Mouse (Mus musculus) frontal cortex, adult (tissue): Measurements from ENCODE around the gene Orai3.
A peak's percentile ranks its signal among the peaks of the same experiment; 100 is the strongest.
"Not testable (repeated sequence)": the region's sequence is repeated elsewhere in the genome, so short reads cannot be mapped to it uniquely, and the experiment has no call there.

ENCODE experiments used
- ATAC-seq: cut with Nextera tagmentation; 2 replicates; pipeline ENCODE4 v1.9.2; 2017; ENCODE audit warnings: mild to moderate bottlenecking, moderate library complexity, mixed read lengths; ENCODE audit not compliant: low TSS enrichment

Gene Orai3

DNA sequence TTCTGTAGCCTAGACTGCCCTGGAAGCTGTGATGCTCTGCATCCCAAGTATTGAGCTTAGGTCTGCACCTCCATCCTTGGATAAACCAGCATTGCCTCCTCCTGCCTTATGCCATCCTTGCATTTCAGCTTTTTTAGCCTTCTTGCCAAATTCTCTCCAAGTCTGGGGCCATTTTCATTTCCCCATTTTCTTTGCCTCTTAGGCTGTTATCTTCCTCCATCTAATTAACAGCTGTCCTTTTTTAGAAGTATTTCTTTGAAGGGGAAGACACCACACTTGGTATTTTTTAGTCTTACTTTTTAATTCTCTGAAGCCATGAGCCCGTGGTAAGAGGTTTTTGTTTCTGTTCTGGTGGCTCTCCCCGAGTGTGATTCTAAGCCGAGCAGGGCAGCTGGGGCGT lies 6.0 kb upstream of the Orai3 start:
- no peak for ATAC-seq

- ATAC-seq, result no peak
Observed at GRCm38 (mm10) chr7:127765756-127766155, 3.9 kb upstream of the Orai3 start.

GRCm38 (mm10) chr7:127766851-127767609 lies 2.6 kb upstream of the Orai3 start:
- ATAC-seq, result no peak

DNA sequence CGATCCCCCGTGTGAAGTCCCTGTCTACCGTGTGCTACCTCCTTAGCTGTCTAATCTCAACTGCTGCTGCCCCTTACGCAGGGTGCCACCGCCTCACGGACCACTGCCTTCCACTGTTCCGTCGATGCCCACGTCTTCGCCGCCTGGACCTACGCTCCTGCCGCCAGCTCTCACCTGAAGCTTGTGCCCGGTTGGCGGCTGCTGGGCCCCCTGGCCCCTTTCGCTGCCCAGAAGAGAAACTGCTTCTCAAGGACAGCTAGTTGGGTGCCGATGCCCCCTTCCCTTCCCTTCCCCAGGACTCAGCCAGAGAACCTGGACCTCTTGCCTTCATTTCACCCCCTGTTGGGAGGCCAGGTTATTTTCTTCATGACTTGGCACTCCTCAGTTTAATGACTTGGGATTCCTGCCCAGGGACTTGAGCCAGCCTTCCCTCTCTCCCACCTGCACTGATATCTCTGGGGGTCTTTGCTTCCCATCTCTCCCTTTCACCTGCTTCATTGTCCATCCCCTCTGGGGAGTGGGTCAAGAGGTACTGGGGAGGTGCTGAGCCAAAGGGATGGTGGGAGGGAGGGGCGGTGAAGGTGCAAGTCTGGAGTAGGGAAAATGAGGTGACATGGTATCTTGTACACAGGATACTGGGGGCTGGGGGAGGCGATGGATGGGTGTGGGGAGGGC lies 1.8 kb upstream of the Orai3 start:
- no peak for ATAC-seq

DNA sequence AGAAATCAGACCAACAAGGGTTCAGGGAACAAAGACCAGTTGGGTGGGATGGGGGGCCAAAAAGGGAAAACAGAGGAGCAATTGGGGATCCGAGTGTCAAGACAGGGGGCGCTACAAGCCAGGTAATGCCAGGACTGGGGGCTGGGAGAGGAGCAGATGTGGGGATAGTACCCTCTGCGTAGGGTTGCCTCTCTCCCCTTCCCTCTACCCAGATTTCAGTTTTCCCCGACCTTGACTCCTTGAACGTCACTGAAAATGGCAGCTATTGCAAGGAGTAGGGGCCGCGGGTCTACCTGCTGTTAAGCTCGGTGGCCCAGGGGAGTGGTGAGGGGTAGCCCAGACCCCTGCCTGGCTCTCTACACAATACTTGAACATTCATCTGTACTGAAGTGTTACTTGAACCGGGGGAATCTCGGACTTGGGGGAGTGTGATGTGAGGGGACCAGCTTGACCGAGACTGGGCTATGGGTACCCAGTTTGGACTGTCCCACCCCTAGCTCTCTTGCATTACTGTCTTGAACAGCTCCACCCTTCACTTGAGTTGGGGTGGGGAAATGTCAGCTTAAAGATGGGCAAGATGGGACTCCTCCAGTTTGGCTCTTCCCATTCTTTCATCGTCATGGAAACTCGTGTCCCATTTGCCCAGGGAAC lies 1.1 kb upstream of the Orai3 start:
- ATAC-seq, result no peak

DNA sequence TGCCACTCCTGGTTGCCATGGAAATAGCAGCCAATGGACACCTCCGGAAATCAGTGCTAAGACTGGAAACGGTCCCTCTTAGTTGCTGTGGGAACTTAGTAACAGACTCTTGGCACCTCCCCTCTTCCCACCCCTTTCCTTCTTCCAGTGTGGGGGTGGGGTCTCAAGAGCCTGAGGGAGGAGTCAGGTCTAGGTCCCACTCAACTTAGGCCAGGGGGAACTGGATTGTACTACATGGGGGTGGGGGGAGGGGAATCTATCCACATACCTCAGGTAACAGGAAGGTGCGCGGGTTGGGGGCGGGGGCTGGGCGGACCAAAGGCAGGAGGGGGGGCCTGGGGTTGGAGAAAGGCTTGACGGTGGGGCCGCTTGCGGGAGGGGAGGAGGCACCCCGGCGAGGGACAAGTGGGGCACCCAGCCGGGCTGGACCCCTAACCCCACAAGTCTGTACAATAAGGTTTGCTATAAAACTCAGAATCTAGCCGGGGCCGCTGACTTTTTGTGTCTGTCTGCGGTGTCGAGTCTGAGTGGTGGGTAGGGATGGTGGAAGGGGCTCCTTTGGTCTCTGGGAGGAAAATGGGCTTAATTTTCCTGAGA lies 520 bp upstream of the Orai3 start:
- peak; percentile 85 for ATAC-seq

- ATAC-seq, result peak; percentile 0; the same call in 1 of the 2 replicates
Observed at GRCm38 (mm10) chr7:127770039-127770905, 657 bp downstream of the Orai3 start.

GRCm38 (mm10) chr7:127771262-127771661 lies 1.6 kb downstream of the Orai3 start:
- ATAC-seq, result peak; percentile 31

GRCm38 (mm10) chr7:127772080-127772479 lies 2.5 kb downstream of the Orai3 start:
- ATAC-seq, result no peak

GRCm38 (mm10) chr7:127772557-127772956 lies 2.9 kb downstream of the Orai3 start:
- no peak for ATAC-seq

GRCm38 (mm10) chr7:127773664-127774384 lies 4.2 kb downstream of the Orai3 start:
- ATAC-seq, result no peak

DNA sequence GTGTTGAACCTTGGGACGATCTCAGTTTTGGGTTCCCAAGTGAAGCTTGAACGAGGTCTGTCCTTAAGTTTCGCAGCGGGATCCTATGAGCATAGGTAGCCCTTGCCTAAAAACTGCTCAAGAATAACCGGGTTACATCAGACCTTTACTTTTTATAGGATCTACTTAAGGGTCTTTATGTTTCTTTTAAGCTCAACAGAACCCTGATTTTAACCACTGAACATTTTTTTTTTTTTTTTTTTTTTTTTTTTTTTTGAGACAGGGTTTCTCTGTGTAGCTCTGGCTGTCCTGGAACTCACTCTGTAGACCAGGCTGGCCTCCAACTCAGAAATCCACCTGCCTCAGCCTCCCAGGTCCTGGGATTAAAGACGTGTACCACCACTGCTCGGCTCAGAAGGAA lies 6.2 kb downstream of the Orai3 start:
- ATAC-seq, result not testable (repeated sequence)

- peak; percentile 56 for ATAC-seq
Observed at GRCm38 (mm10) chr7:127776426-127776825, 6.8 kb downstream of the Orai3 start, which contains the start of gene Setd1a. TSS of gene Setd1a (plus strand) at chr7:127776670.

DNA sequence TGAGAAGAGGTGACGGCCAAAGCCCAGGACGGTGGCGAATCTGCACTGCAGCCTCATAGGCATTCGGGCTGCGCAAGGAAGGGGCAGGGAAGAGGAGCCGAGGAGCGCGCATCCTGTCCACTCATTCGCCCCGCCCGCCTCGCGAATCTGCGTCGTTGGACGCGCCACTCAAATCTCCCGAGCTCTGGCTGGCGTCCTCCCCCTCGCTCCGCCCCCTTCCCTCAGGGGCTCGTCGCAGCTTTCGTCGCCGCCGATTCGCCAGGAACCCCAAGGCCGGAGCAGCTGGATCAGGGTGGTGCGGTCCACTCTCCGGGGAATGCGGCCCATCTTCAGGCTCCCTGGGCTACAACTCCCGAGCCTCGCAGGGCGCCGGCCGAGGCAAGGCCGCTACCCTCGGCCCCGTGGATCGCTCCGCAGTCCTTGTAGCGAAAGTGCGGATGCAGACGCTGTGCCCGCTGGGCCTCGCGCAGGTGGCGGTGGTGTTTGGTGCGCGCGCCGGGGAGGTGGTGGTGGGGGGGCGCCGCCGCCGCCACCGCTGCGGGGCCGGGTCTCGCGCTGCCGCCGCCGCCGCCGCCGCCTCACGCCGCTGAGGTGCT lies 7.4 kb downstream of the Orai3 start:
- ATAC-seq, result peak; percentile 83

GRCm38 (mm10) chr7:127777474-127778266 lies 8.1 kb downstream of the Orai3 start:
- peak; percentile 5 for ATAC-seq

- no peak for ATAC-seq
Observed at GRCm38 (mm10) chr7:127778350-127778749, 8.7 kb downstream of the Orai3 start.

DNA sequence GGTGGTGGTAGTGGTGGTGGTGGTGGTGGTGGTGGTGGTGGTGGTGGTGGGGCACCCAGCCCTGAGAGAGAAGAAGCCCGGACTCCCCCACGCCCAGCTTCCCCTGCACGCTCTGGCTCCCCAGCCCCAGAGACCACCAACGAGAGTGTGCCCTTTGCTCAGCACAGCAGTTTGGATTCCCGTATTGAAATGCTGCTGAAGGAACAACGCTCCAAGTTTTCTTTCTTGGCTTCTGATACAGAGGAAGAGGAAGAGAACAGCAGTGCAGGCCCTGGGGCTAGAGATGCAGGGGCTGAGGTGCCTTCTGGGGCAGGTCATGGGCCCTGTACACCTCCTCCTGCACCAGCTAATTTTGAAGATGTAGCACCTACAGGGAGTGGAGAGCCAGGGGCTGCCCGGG lies 15.7 kb downstream of the Orai3 start, which contains the start of gene Gm49388:
Gene Gm49388 (plus strand): TSS at position 301 of the 400 bp plus-strand sequence.
- no peak for ATAC-seq

DNA sequence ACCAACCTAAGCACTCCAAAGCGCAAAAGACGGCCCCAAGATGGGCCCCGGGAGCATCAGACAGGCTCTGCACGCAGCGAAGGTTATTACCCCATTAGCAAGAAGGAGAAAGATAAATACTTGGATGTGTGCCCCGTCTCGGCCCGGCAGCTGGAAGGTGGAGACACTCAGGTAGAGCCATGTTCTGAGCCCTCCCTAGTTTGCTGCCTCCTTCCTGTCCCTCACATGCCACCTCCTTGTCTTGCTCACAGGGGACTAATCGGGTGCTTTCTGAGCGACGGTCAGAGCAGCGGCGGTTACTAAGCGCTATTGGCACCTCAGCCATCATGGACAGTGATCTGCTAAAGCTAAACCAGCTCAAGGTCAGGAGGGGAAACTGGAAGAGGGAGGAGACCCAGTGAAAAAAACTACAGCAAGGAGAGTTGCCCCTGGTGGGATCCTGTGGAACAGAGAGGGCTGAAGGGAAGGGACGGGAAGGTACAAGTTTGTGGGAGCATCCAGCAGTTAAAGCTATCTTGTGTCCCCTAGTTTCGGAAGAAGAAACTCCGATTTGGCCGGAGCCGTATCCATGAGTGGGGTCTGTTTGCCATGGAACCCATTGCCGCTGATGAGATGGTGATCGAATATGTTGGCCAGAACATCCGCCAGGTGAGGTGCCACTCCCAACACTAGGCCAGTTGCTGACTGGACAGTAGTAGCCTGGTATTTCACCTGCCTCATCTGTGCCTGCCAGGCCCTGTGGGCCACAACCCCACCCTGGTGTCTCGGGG lies 27.6 kb downstream of the Orai3 start:
- no peak for ATAC-seq

DNA sequence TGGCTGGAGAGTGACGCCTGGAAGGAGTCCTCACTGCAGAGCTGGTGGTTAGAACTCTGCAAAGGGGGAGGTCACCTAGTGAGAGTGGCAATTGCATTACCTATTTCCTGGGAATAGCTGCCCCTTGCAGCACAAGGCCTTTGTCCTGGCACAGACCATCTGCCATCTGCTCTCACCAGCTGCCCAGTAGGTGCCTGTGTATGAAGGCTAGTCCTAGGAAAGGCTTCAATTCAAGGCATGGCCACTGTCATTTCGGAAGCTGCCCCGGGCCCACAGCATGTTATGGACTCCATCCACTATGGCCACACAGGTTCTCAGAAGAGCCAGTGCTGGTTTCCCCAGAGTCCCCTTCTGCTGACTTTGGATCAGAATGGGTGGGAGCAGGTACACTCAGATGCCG lies 29.0 kb downstream of the Orai3 start:
- no peak for ATAC-seq
